Mouse (Mus musculus): ENCODE data around the gene Ascl2. TPM values are rescaled to one million over a fixed set of nuclear protein-coding genes. Genes with fewer than 3 reads are reported as not detected.
A peak's percentile ranks its signal among the peaks of the same experiment; 100 is the strongest.

Ascl2 gene
- polyA plus RNA-seq, 1 experiment, result 0.11 TPM

GRCm38 (mm10) chr7:142932469-142932868 lies 36.6 kb downstream of the Ascl2 start:
- no peaks in the 10 kb centered on the region for H3K36me3 ChIP-seq (ENCODE audit: control insufficient read depth, insufficient read depth, low read length)
- TF ChIP-seq CTCF (conservative IDR thresholded peaks at IDR 0.05; ENCODE audit: insufficient read depth, insufficient read length, low read depth, low read length) (no peak), POLR2A (IDR thresholded peaks at IDR 0.05; ENCODE audit: low read depth, low read length) (no peak)
- DNase-seq, result no peak
- H3K4me3 ChIP-seq (ENCODE audit: insufficient read depth, low read depth, low read length), result no peak overlapping the region
- H3K27me3 ChIP-seq (replicated peaks; ENCODE audit: control insufficient read depth, insufficient read depth, low read length), result no peaks in the 10 kb centered on the region
- H3K4me1 ChIP-seq (ENCODE audit: control insufficient read depth, insufficient read depth, low read length), result no peaks in the 10 kb centered on the region
- WGBS, result 53% methylated on average over 3 of the region's 3 CpGs
- no peak overlapping the region for H3K27ac ChIP-seq (ENCODE audit: insufficient read depth, low read depth, low read length)

GRCm38 (mm10) chr7:142931028-142931427 lies 38.0 kb downstream of the Ascl2 start, which contains the start of gene Th:
Gene Th (minus strand): TSS chr7:142931128.
- TF ChIP-seq CTCF (conservative IDR thresholded peaks at IDR 0.05; ENCODE audit: insufficient read depth, insufficient read length, low read depth, low read length) (no peak), POLR2A (IDR thresholded peaks at IDR 0.05; ENCODE audit: low read depth, low read length) (no peak)
- Histone ChIP-seq H3K27me3 (replicated peaks; ENCODE audit: control insufficient read depth, insufficient read depth, low read length) (no peaks in the 10 kb centered on the region), H3K4me1 (ENCODE audit: control insufficient read depth, insufficient read depth, low read length) (no peaks in the 10 kb centered on the region), H3K27ac (ENCODE audit: insufficient read depth, low read depth, low read length) (no peak within 1 kb of the TSS), H3K36me3 (ENCODE audit: control insufficient read depth, insufficient read depth, low read length) (no peaks in the 10 kb centered on the region), H3K4me3 (ENCODE audit: insufficient read depth, low read depth, low read length) (no peak within 1 kb of the TSS)
- WGBS, result 82% methylated on average over 3 of the region's 3 CpGs
- no peak for DNase-seq

GRCm38 (mm10) chr7:142929516-142929915 lies 39.5 kb downstream of the Ascl2 start:
- Histone ChIP-seq H3K4me3 (ENCODE audit: insufficient read depth, low read depth, low read length) (no peak overlapping the region), H3K36me3 (ENCODE audit: control insufficient read depth, insufficient read depth, low read length) (no peaks in the 10 kb centered on the region), H3K27me3 (replicated peaks; ENCODE audit: control insufficient read depth, insufficient read depth, low read length) (no peaks in the 10 kb centered on the region), H3K4me1 (ENCODE audit: control insufficient read depth, insufficient read depth, low read length) (no peaks in the 10 kb centered on the region), H3K27ac (ENCODE audit: insufficient read depth, low read depth, low read length) (no peak overlapping the region)
- 81% methylated on average over 2 of the region's 2 CpGs for WGBS
- TF ChIP-seq POLR2A (IDR thresholded peaks at IDR 0.05; ENCODE audit: low read depth, low read length), result no peak
- no peak for TF ChIP-seq CTCF (conservative IDR thresholded peaks at IDR 0.05; ENCODE audit: insufficient read depth, insufficient read length, low read depth, low read length)
- DNase-seq, result no peak

GRCm38 (mm10) chr7:142927293-142927692 lies 41.8 kb downstream of the Ascl2 start:
- H3K4me3 ChIP-seq (ENCODE audit: insufficient read depth, low read depth, low read length), result no peak overlapping the region
- 82% methylated on average over 8 of the region's 8 CpGs for WGBS

GRCm38 (mm10) chr7:142918641-142919628 lies 50.1 kb downstream of the Ascl2 start:
- TF ChIP-seq POLR2A (IDR thresholded peaks at IDR 0.05; ENCODE audit: low read depth, low read length) (no peak), CTCF (conservative IDR thresholded peaks at IDR 0.05; ENCODE audit: insufficient read depth, insufficient read length, low read depth, low read length) (peak; percentile 100)
- no peak overlapping the region for H3K27ac ChIP-seq (ENCODE audit: insufficient read depth, low read depth, low read length)
- peak; percentile 77 for DNase-seq
- 41% methylated on average over 8 of the region's 8 CpGs for WGBS
- H3K4me3 ChIP-seq (ENCODE audit: insufficient read depth, low read depth, low read length), result no peak overlapping the region
- no peaks in the 10 kb centered on the region for H3K27me3 ChIP-seq (replicated peaks; ENCODE audit: control insufficient read depth, insufficient read depth, low read length)
- H3K36me3 ChIP-seq (ENCODE audit: control insufficient read depth, insufficient read depth, low read length), result no peaks in the 10 kb centered on the region
- no peaks in the 10 kb centered on the region for H3K4me1 ChIP-seq (ENCODE audit: control insufficient read depth, insufficient read depth, low read length)

More at GRCm38 (mm10) chr7:142927293-142927692, 41.8 kb downstream of the Ascl2 start:
- no peak for DNase-seq
- no peaks in the 10 kb centered on the region for H3K36me3 ChIP-seq (ENCODE audit: control insufficient read depth, insufficient read depth, low read length)
- no peaks in the 10 kb centered on the region for H3K4me1 ChIP-seq (ENCODE audit: control insufficient read depth, insufficient read depth, low read length)
- no peaks in the 10 kb centered on the region for H3K27me3 ChIP-seq (replicated peaks; ENCODE audit: control insufficient read depth, insufficient read depth, low read length)
- H3K27ac ChIP-seq (ENCODE audit: insufficient read depth, low read depth, low read length), result no peak overlapping the region
- TF ChIP-seq POLR2A (IDR thresholded peaks at IDR 0.05; ENCODE audit: low read depth, low read length), result no peak
- no peak for TF ChIP-seq CTCF (conservative IDR thresholded peaks at IDR 0.05; ENCODE audit: insufficient read depth, insufficient read length, low read depth, low read length)

- no peaks in the 10 kb centered on the region for H3K4me1 ChIP-seq (ENCODE audit: control insufficient read depth, insufficient read depth, low read length)
- H3K36me3 ChIP-seq (ENCODE audit: control insufficient read depth, insufficient read depth, low read length), result no peaks in the 10 kb centered on the region
- no peak for DNase-seq
- H3K27ac ChIP-seq (ENCODE audit: insufficient read depth, low read depth, low read length), result no peak overlapping the region
- H3K4me3 ChIP-seq (ENCODE audit: insufficient read depth, low read depth, low read length), result no peak overlapping the region
- H3K27me3 ChIP-seq (replicated peaks; ENCODE audit: control insufficient read depth, insufficient read depth, low read length), result no peaks in the 10 kb centered on the region
- TF ChIP-seq CTCF (conservative IDR thresholded peaks at IDR 0.05; ENCODE audit: insufficient read depth, insufficient read length, low read depth, low read length) (no peak), POLR2A (IDR thresholded peaks at IDR 0.05; ENCODE audit: low read depth, low read length) (no peak)
- 75% methylated on average over 5 of the region's 5 CpGs for WGBS
Measured at GRCm38 (mm10) chr7:142917659-142918058, 51.4 kb downstream of the Ascl2 start.

Other genes starting within 250 kb of the Ascl2 start
- gene Ins2, start 225.9 kb downstream of the Ascl2 start, polyA plus RNA-seq (2012; rRNA removed), result 0.68 and 0.88 TPM in 2 replicates
- gene Th, start 38.1 kb downstream of the Ascl2 start, polyA plus RNA-seq (2012; rRNA removed), result 2.2 and 5.9 TPM in 2 replicates
- 0.99 and 5.1 TPM in 2 replicates for gene Tspan32, start 35.8 kb upstream of the Ascl2 start, polyA plus RNA-seq (2012; rRNA removed)
- gene Cd81, start 83.5 kb upstream of the Ascl2 start, polyA plus RNA-seq (2012; rRNA removed), result 801 and 824 TPM in 2 replicates
- gene Tssc4, start 100.0 kb upstream of the Ascl2 start, polyA plus RNA-seq (2012; rRNA removed), result 64.8 and 74.5 TPM in 2 replicates
- 0.03 TPM in 2 replicates for gene Trpm5, start 125.4 kb upstream of the Ascl2 start, polyA plus RNA-seq (2012; rRNA removed)
- 24.0 and 27.5 TPM in 2 replicates for gene Kcnq1, start 137.1 kb upstream of the Ascl2 start, polyA plus RNA-seq (2012; rRNA removed)